Mouse (Mus musculus) midbrain, embryonic 16.5 days (tissue): ENCODE measurements around the gene Lrr1. TPM values are rescaled to one million over a fixed set of nuclear protein-coding genes. Genes with fewer than 3 reads are reported as not detected.

Experiments used
- ATAC-seq: fragments of 200-750 bp; cut with Nextera tagmentation; 2 replicates; pipeline ENCODE4 v1.8.0; 2017; ENCODE audit warnings: moderate TSS enrichment
- H3K27ac ChIP-seq: fragments of 300-500 bp; sonication (generic); 2 replicates; pipeline ENCODE4 v1.5.1; 2014; ENCODE audit warnings: mild to moderate bottlenecking, low read length, mixed read lengths
- H3K27me3 ChIP-seq: fragments of 300-500 bp; sonication (generic); 2 replicates; pipeline ENCODE4 v1.6.1; 2014; ENCODE audit warnings: low read depth, low read length, mixed read lengths; ENCODE audit not compliant: control insufficient read depth, insufficient read depth
- H3K36me3 ChIP-seq: fragments of 300-500 bp; sonication (generic); 2 replicates; pipeline ENCODE4 v1.6.1; 2014; ENCODE audit warnings: mild to moderate bottlenecking, low read length, moderate library complexity, mixed read lengths; ENCODE audit not compliant: control insufficient read depth, insufficient read depth
- H3K4me1 ChIP-seq: fragments of 300-500 bp; sonication (generic); 2 replicates; pipeline ENCODE4 v1.6.1; 2014; ENCODE audit warnings: mild to moderate bottlenecking, low read length, mixed read lengths; ENCODE audit not compliant: control insufficient read depth, insufficient read depth
- H3K4me2 ChIP-seq: fragments of 300-500 bp; sonication (generic); 2 replicates; pipeline ENCODE4 v1.6.1; 2014; ENCODE audit warnings: mild to moderate bottlenecking, low read length, mixed read lengths
- H3K4me3 ChIP-seq: fragments of 300-500 bp; sonication (generic); 2 replicates; pipeline ENCODE4 v1.5.1; 2014; ENCODE audit warnings: low read depth, mild to moderate bottlenecking, low read length, moderate library complexity, mixed read lengths
- H3K9ac ChIP-seq: fragments of 300-500 bp; sonication (generic); 2 replicates; pipeline ENCODE4 v1.6.1; 2014; ENCODE audit warnings: low read depth, low read length, mixed read lengths
- H3K9me3 ChIP-seq: fragments of 300-500 bp; sonication (generic); replicated peaks from 2 replicates; pipeline ENCODE4 v1.6.1; 2014; ENCODE audit warnings: mild to moderate bottlenecking, low read length, mixed read lengths; ENCODE audit not compliant: control insufficient read depth, poor library complexity, severe bottlenecking
- WGBS: fragments of 180-500 bp; shearing (Covaris S2); extraction: QIAGEN DNeasy Blood & Tissue Kit; methylation state at CpG from one replicate; pipeline ENCODE4 v1.1.7; 2014; 5-methylcytosine and 5-hydroxymethylcytosine counted together
- polyA plus RNA-seq: library from polyadenylated mRNA; unstranded; fragments of >200 nt; fragmentation: Nextera tagmentation; extraction: Ambion mirVana; gene quantifications from 2 replicates; pipeline ENCODE4 v1.2.1, GENCODE M21; 2015

Lrr1 gene
- polyA plus RNA-seq, 1 experiment from 2014 or later = 3.1 TPM

- no peaks in the 10 kb centered on the region for H3K27me3 ChIP-seq
- no peak overlapping the region for H3K27ac ChIP-seq
- no peak for ATAC-seq
- H3K36me3 ChIP-seq = peaks cover 5% of the 10 kb centered on the region; the same call in 1 of the 2 replicates
- no peak overlapping the region for H3K9ac ChIP-seq
- peaks cover 30% of the 10 kb centered on the region for H3K4me1 ChIP-seq
- 75% methylated on average over 5 of the region's 5 CpGs for WGBS
- no peak overlapping the region; the same call in 1 of the 2 replicates for H3K4me2 ChIP-seq
- H3K4me3 ChIP-seq = no peak overlapping the region
- H3K9me3 ChIP-seq = no peaks in the 10 kb centered on the region
Measured at GRCm38 (mm10) chr12:69186811-69187471, 18.3 kb downstream of the Lrr1 start.

GRCm38 (mm10) chr12:69190074-69190473 lies 21.5 kb downstream of the Lrr1 start:
- no peak overlapping the region for H3K4me3 ChIP-seq
- no peaks in the 10 kb centered on the region for H3K9me3 ChIP-seq
- no peak for ATAC-seq
- H3K27me3 ChIP-seq = no peaks in the 10 kb centered on the region
- no peak overlapping the region for H3K4me2 ChIP-seq
- no peak overlapping the region for H3K27ac ChIP-seq
- no peak overlapping the region for H3K9ac ChIP-seq
- peaks cover 20% of the 10 kb centered on the region for H3K4me1 ChIP-seq
- 94% methylated on average over 9 of the region's 9 CpGs for WGBS
- peaks cover 5% of the 10 kb centered on the region; the same call in 1 of the 2 replicates for H3K36me3 ChIP-seq

- H3K27me3 ChIP-seq = no peaks in the 10 kb centered on the region
- H3K4me3 ChIP-seq = no peak overlapping the region
- H3K9ac ChIP-seq = no peak overlapping the region
- ATAC-seq = no peak
- no peak overlapping the region for H3K4me2 ChIP-seq
- peaks cover 5% of the 10 kb centered on the region; the same call in 1 of the 2 replicates for H3K36me3 ChIP-seq
- no peak overlapping the region for H3K27ac ChIP-seq
- H3K9me3 ChIP-seq = no peaks in the 10 kb centered on the region
- H3K4me1 ChIP-seq = peaks cover 18% of the 10 kb centered on the region
- WGBS = 97% methylated on average over 1 of the region's 1 CpGs
Measured at GRCm38 (mm10) chr12:69190522-69190921, 21.9 kb downstream of the Lrr1 start.

GRCm38 (mm10) chr12:69191396-69191795 lies 22.8 kb downstream of the Lrr1 start:
- H3K4me1 ChIP-seq = peaks cover 23% of the 10 kb centered on the region
- 96% methylated on average over 5 of the region's 5 CpGs for WGBS
- no peak overlapping the region for H3K4me2 ChIP-seq
- peaks cover 5% of the 10 kb centered on the region; the same call in 1 of the 2 replicates for H3K36me3 ChIP-seq
- no peak overlapping the region for H3K9ac ChIP-seq
- H3K27ac ChIP-seq = no peak overlapping the region
- no peak overlapping the region for H3K4me3 ChIP-seq
- no peak for ATAC-seq
- no peaks in the 10 kb centered on the region for H3K9me3 ChIP-seq
- H3K27me3 ChIP-seq = no peaks in the 10 kb centered on the region

DNA sequence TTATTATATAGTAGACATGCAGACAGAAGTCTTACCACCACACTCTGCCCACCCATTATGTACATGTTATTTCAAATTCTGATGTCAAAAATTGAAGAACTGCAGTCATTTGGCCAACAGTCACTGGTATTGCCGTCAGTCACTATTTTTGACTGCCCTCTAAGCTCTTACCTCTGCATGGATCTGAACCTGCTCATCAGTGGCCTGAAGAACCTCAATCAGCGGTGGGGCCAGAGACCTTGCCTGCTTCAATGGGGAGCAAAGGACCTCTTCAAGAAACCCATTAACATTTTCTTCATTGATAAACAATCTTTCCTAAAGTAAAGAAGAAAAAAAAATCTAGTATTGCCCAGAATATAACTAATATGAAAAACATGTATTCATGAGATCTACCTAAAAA lies 24.0 kb downstream of the Lrr1 start:
- ATAC-seq = no peak
- Histone ChIP-seq H3K4me1 (peaks cover 14% of the 10 kb centered on the region), H3K27me3 (no peaks in the 10 kb centered on the region), H3K9ac (no peak overlapping the region), H3K36me3 (peaks cover 5% of the 10 kb centered on the region; the same call in 1 of the 2 replicates), H3K9me3 (no peaks in the 10 kb centered on the region), H3K4me3 (no peak overlapping the region), H3K4me2 (no peak overlapping the region), H3K27ac (no peak overlapping the region)
- WGBS = 93% methylated on average over 2 of the region's 2 CpGs

- peak within 1 kb of the TSS; percentile 86 for H3K9ac ChIP-seq
Measured at GRCm38 (mm10) chr12:69196444-69197377, 28.1 kb downstream of the Lrr1 start, which contains the start of gene Gm49383. Gene Gm49383 (minus strand): TSS chr12:69197104.

DNA sequence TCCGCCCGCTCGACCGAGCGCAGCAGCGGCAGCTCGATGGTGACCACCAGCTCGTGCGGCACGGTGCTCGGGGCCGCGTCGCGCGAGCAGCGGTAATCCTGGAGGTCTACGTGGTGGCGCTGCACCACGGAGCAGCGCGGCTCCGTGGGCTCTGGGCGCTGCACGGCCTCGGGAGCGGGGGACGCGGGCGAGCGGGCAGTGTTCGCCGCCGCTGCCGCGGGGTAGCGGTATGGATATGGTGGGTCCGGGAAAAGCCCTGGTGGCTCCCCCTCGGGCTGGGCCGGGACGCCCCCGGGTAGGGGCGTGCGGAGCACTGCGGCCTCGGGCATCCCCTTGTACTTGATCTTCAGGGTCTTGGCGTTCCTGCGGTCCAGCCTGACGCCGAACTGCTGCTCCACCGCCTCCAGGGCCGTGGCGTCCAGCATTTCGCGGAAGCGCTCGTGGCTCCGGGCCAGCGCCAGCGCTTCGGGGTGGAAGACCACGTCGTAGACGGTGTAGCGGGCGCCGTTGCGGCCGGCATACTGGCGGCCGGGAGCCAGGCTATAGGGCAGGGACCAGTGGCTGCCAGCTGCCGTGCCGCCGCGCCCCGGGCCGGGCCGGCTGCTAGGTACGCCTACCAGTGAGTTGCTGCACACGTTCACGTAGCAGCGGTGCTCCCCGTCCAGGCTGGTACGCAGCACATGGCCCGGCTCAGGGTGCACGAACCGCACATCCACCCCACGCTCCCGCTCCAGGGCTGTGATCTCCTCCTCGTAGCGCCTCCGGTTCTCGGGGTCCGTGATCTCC lies 29.0 kb downstream of the Lrr1 start:
- Histone ChIP-seq H3K4me1 (peaks cover 29% of the 10 kb centered on the region), H3K36me3 (no peaks in the 10 kb centered on the region; the same call in 1 of the 2 replicates)
- ATAC-seq = peak; percentile 83

More at GRCm38 (mm10) chr12:69196444-69197377, 28.1 kb downstream of the Lrr1 start, which contains the start of gene Gm49383:
- Histone ChIP-seq H3K4me1 (peaks cover 29% of the 10 kb centered on the region), H3K4me3 (peak within 1 kb of the TSS; percentile 79), H3K9me3 (no peaks in the 10 kb centered on the region), H3K4me2 (peak within 1 kb of the TSS; percentile 75), H3K36me3 (no peaks in the 10 kb centered on the region), H3K27me3 (no peaks in the 10 kb centered on the region), H3K27ac (peak within 1 kb of the TSS; percentile 83)
- peak; percentile 88 for ATAC-seq
- WGBS = under 1% methylated on average over 74 of the region's 75 CpGs

GRCm38 (mm10) chr12:69198164-69198535 lies 29.5 kb downstream of the Lrr1 start, which contains the start of gene Dnaaf2:
Gene Dnaaf2 (minus strand): TSS chr12:69198429.
- WGBS = under 1% methylated on average over 18 of the region's 18 CpGs
- Histone ChIP-seq H3K4me2 (peak within 1 kb of the TSS; percentile 75), H3K4me1 (peaks cover 29% of the 10 kb centered on the region), H3K27ac (peak within 1 kb of the TSS; percentile 83), H3K36me3 (no peaks in the 10 kb centered on the region; the same call in 1 of the 2 replicates), H3K27me3 (no peaks in the 10 kb centered on the region), H3K9me3 (no peaks in the 10 kb centered on the region), H3K9ac (peak within 1 kb of the TSS; percentile 86), H3K4me3 (peak within 1 kb of the TSS; percentile 79)
- ATAC-seq = peak; percentile 56

More for the DNA sequence above, 29.0 kb downstream of the Lrr1 start:
- Histone ChIP-seq H3K9ac (peak overlapping the region; percentile 86), H3K27ac (peak overlapping the region; percentile 83), H3K27me3 (no peaks in the 10 kb centered on the region), H3K4me2 (peak overlapping the region; percentile 75), H3K4me3 (peak overlapping the region; percentile 79), H3K9me3 (no peaks in the 10 kb centered on the region)
- WGBS = under 1% methylated on average over 94 of the region's 94 CpGs
